12 mouse cellular contexts compared by ENCODE assay signal in genomic region chr5:118659713-118660112, GRCm38 (mm10).
DNase-seq lines count a peak whose midpoint lies in the region; TF ChIP-seq lines count a peak whose summit lies in the region.
"Had no signal": no experiment of that assay in that cellular context is flagged by ENCODE, and none has a peak within 500 bp of the region (broad histone marks: within the 10 kb centered on the region; RNA-seq: fewer than 3 reads in every experiment).

No protein-coding gene starts in this region.

- no peaks in the 10 kb centered on the region for H3K36me3 ChIP-seq in macrophage (ENCODE audit: inconsistent target)
- H3K36me3 ChIP-seq: hindbrain, embryonic 15.5 days; neural tube, embryonic 12.5 days had no signal

- H3K79me2 ChIP-seq in macrophage (ENCODE audit: inconsistent target), result peaks cover 99% of the 10 kb centered on the region

- 78% methylated on average over 2 of the region's 2 CpGs for WGBS in macrophage (ENCODE audit: missing documents)

- no peak overlapping the region for H3K4me3 ChIP-seq in gastrocnemius, adult 2 months
- H3K4me3 ChIP-seq in embryonic fibroblast, embryonic 13.5 days (ENCODE audit: insufficient read depth, low read length), result no peak overlapping the region
- no peak overlapping the region for H3K4me3 ChIP-seq in macrophage (ENCODE audit: inconsistent target)
- H3K4me3 ChIP-seq: hindbrain, embryonic 15.5 days; neural tube, embryonic 12.5 days had no signal

- intact Hi-C loops in gastrocnemius, adult 2 months (cut with DNase I), result loop anchor here (5.0 kb wide), 1 partner anchor 73 kb away; no protein-coding TSS in a partner anchor
- intact Hi-C loops in gastrocnemius, postnatal 14 days (cut with DNase I; ENCODE audit: low total_unique reads), result loop anchor here (10.0 kb wide), 1 partner anchor 55 kb away; no protein-coding TSS in a partner anchor

- peak overlapping the region; percentile 72 for H3K27ac ChIP-seq in gastrocnemius, adult 2 months
- 0 out of 2 replicates have a peak overlapping the region, but pooled peaks have one; percentile 7 for H3K27ac ChIP-seq in embryonic fibroblast, embryonic 13.5 days (ENCODE audit: insufficient read depth, low read length)
- peak overlapping the region; percentile 69 for H3K27ac ChIP-seq in macrophage
- H3K27ac ChIP-seq: hindbrain, embryonic 15.5 days; neural tube, embryonic 12.5 days had no signal

- TF ChIP-seq POLR2A in embryonic fibroblast, embryonic 13.5 days (IDR thresholded peaks at IDR 0.05; ENCODE audit: low read depth, low read length), result no peak

- peaks cover 28% of the 10 kb centered on the region for H3K4me1 ChIP-seq in embryonic fibroblast, embryonic 13.5 days (ENCODE audit: control insufficient read depth, insufficient read depth, low read length)

- DNase-seq in gastrocnemius, adult 2 months, result peak; percentile 71
- DNase-seq in gastrocnemius, postnatal 14 days, result no peak
- DNase-seq in ovary, postnatal 36 days (ENCODE audit: low spot score), result peak; percentile 40
- DNase-seq in ovary, postnatal 14 days (ENCODE audit: low spot score), result no peak
- no peak for DNase-seq in kidney, postnatal 14 days
- DNase-seq in kidney, postnatal 36 days, result no peak
- DNase-seq: kidney, postnatal 25 days; right cerebral cortex, postnatal 4 days had no signal

- TF ChIP-seq CTCF in gastrocnemius, adult 2 months (IDR thresholded peaks at IDR 0.05), result no peak
- no peak for TF ChIP-seq CTCF in embryonic fibroblast, embryonic 13.5 days (IDR thresholded peaks at IDR 0.05; ENCODE audit: borderline replicate concordance, insufficient read depth, low read length)

Comparison
In these comparisons a context has a peak if more than half of its experiments do, and no peak if none do; other contexts are left out.
1. DNase-seq: peak in gastrocnemius, adult 2 months (single experiment) and ovary, postnatal 36 days (single experiment); none in gastrocnemius, postnatal 14 days (single experiment), ovary, postnatal 14 days (single experiment), kidney, postnatal 14 days (single experiment) and kidney, postnatal 36 days (0 of 2).
2. H3K27ac ChIP-seq: peak in every context shown above with its lines; median percentile 72 in gastrocnemius, adult 2 months; 69 in macrophage; 7 in embryonic fibroblast, embryonic 13.5 days.